Mouse (Mus musculus) forelimb bud, embryonic 11.5 days (tissue): ENCODE data around the gene Ube2l6.

Source experiments
- DNase-seq: peaks from one replicate; pipeline ENCODE4 v3.0.0-alpha.2; 2012; ENCODE audit warnings: low read depth, low spot score

Ube2l6 gene

DNA sequence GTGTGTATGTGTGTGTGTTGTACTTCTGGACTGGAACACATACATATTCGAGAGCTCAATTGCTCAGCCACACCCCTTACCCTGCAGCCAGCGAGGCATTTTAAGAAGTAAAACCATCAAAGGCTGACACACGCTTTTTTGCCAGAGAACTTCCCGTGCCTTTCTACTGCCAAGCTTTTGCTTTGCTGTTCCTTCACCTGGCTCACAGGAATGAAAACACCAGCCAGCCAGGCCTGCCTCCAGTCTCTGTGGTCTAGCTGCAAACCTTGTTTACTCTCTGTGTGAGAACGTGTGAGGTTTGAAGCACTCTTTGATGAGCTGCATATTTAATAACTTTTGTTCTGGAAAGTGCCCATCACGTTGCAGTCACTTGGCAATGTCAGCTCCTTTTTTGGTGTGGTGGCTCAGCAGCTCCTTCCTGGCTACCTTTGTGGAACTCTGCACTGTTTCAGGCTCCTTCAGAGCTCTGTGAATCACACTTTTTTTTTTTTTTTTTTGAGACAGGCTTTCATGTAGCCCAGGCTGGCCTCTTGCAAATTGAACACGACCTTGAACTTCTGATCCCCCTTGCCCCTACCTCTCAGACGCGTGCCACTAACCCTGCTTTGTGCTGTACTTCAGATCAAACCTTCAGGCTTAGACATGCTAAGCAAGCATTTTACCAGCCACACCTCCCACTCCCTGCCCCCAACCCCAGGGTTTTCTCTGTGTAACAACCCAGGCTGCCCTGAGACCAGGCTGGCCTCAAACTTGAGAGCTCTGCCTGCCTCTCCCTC is 39.4 kb downstream of the Ube2l6 start:
- no peak for DNase-seq

DNA sequence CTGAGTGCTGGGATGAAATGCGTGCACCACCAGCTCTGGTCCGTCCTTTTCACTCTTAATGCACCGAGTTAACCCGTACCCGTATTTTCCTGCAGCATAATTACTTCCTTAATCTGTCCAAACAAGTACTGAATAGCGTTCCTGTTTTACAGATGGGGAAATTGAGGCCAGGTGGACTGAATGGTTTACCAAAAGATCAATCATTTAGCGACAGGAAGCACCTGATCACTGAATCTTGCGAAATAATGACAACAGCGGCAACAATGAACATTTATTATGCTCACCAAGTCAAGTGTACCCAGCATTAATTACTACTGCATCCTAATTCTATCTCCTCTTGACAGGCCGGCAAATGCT is 39.9 kb downstream of the Ube2l6 start, which contains the start of gene Slc43a1:
Gene Slc43a1, plus strand, starts transcription at position 258 of the 357 bp plus-strand sequence.
- DNase-seq: no peak

DNA sequence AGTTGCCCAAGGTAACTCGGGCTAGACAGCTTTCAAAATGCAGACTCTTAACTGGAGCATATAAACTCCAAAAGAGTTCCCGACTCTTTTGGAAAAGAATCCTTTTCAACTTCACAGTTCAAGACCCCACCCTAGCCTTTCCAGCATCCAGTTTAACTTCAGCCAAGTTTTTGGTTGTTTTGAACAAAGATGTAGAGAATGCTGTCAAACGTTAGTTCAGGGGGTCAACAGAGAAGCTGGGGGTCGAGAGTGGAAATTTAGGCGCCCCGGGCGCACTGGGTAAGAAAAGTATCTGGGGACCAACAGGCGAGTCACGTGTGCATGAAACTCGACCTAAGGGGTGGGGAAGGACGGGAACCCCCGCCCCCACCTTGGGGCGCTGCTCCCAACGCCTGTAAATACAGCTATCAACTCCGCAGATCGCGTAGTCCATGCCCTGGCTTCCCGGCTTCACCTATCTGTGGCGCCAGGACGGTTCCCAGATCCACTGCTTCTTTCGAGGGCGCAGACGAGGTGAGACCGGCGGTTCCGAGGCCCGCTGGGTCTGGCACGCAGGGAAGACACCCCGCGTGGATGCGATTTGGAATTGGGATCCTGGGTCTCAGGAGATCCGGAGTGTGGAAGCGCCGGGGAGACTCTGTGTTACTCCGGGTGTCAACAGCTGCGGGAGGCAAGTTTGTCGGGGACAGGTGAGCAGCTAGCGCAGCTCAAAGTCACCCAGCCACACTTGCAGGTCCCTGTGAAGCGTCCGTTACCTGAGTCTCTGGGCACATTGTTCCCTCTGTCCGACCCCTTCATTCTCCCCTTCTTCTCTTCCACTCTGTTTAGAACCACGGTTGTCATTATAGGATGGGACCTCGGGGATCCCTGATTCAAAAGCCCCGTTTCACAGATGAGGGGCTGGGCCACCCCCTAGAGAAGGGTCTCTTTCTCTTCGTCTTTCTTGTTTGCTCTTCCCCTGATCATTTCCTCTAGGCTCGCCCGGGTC is 40.7 kb downstream of the Ube2l6 start:
- peak; percentile 58 for DNase-seq

DNA sequence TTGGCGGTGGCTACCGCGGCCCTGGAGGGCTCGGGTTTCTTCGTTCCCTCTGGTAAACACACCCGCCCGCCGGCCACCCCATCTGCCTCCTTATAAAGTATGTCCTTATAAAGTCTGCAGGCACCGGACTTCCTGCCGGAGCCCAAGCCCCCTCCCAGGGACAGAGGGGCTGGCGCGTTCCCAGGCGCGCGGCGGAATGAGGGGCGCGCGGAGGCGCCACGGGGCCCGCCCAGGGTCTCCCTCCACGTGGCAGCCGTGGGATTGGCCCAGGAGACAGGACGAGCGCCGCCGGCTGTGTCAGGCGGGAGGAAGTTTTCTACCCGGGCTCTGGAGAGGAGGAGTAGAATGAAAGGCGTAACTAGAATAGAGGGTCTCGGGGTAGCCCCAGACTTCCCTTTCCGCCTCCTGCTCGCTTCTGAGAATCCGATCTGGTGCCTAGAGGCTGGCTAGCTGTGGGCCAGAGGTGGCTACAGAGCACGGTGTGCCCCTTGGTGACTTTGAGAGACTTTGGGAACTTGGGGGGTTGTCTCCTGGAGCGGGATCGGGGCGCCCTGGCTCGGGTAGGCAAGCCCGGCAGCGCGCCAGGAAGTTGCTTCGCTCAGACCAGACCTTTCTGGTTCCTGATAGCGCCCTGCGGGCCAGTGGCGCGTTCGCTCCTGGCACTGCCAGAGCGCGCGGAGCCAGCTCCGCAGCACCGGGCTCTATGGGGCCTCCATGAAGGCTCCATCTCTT is 41.6 kb downstream of the Ube2l6 start:
- peak; percentile 89 for DNase-seq

DNA sequence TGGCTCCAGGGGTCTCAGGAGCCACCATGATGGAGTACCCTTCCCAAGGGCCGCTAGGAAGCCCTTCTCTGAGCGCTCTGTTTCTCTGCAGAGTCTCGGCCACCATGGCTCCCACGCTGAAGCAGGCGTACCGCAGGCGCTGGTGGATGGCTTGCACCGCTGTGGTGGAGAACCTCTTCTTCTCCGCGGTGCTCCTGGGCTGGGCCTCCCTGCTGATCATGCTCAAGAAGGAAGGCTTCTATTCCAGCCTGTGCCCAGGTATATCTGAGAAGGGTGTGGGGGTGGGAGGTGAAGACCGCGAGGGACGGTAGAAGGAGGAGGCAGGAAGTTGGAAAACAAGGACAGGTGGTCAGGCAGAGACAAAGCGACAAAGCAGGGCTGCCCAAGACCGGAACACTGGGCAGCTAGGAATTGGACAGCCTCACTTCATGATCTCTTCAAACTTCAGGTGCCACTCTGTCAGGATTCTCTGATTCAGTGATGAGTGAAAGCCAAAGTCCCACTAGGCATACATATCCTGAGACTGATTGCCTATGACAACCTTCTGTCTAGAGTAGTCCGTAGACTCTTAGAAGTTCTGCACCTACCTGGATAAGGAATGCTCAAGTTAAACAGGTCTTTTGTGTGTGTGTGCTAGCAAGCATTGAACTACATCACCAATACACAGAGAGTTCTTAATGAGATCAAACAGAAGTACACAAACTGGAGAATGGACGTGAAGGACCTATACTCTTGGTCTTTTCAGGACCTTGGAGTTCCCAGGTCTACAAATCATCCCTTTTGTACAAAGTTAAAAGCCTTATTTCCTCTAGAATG is 42.3 kb downstream of the Ube2l6 start:
- DNase-seq: no peak

DNA sequence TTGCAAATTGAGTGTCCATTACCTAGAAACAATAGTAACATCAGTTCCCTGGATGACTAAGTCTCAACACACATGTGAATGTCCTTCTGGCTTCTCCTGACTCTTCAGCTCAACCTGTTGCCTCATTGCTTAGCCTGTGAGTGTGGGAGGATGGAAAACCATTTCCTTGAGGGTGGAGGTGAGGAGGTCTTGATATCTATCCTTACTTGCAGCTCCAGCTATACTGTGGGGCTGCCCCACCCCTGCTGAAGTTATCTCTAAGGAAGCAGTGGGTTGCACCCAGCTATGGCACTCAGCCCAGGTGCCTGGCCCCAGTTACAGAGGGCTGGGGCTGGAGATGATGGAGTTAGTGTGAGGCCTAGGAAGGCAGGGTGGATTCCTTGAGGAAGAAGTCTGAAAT is 43.3 kb downstream of the Ube2l6 start:
- no peak for DNase-seq

DNA sequence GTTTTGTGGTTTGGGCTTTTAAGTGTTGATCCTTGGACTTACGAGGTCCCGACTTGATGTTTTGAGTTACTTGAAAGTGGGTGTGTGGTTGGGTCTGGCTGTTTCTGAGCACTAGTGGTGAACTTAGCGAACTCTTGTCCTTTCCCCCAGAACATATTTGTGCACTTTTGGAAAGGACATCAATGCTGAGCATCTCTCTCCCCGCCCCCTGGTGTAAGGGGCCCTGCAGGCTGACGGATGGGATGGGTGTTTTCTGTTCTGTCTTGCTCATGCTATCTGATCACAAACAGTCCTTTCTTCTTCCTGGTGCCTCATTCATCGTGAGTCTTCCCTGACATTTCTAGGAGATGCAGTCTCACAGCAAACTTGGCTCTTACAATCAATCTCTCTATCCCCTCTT is 45.0 kb downstream of the Ube2l6 start:
- DNase-seq: no peak

DNA sequence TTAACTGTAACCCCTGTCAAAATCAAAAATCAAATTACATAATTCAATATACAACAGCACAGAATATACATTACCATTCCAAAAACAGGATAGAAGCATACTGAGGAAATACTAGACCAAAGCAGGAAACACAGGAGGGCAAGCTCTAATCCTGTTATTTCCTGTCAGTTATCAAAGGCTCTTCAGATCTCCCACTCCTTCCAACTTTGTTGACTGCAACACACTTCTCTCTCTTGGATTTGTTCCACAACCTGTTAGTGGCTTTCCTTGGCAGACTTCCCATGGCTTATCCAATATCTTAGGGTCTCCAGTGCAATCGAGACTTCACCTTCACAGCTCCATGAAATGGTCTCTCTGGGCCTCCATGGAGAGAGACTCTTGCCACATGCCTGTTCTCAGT is 46.6 kb downstream of the Ube2l6 start:
- no peak for DNase-seq

DNA sequence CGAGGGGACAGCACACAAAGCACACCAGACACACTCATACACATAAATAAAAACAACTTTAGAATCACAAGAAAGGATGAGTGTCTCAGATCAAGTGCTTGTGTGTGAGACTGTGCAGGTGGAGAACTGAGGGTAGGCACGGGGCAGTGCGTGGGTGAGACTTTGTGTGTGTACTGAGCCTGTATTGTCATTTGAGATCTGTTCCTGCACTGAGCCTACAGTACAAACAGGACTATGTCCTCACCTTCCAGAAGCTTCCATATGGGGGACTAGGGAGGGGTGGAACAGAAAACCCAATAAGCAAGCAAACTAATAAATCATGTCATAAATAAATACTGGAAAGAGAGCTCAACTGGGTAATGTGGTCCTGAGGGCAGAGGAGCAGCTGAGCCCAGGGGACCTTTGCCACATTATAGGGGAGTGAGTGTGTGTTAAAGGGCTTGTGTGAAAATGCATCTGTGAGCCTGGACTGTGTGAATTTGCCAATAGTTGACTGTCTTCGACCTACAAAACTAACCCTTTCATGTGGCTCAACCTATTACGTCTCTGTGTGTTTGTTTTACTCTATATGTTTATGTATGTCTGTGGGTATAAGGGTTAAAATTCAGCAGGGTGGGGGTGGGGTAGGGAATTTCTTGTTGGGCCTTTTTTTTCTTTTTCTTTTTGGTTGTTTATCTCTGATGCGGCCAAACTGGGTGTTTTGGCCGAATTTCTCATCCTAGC is 51.9 kb downstream of the Ube2l6 start:
- DNase-seq: no peak

DNA sequence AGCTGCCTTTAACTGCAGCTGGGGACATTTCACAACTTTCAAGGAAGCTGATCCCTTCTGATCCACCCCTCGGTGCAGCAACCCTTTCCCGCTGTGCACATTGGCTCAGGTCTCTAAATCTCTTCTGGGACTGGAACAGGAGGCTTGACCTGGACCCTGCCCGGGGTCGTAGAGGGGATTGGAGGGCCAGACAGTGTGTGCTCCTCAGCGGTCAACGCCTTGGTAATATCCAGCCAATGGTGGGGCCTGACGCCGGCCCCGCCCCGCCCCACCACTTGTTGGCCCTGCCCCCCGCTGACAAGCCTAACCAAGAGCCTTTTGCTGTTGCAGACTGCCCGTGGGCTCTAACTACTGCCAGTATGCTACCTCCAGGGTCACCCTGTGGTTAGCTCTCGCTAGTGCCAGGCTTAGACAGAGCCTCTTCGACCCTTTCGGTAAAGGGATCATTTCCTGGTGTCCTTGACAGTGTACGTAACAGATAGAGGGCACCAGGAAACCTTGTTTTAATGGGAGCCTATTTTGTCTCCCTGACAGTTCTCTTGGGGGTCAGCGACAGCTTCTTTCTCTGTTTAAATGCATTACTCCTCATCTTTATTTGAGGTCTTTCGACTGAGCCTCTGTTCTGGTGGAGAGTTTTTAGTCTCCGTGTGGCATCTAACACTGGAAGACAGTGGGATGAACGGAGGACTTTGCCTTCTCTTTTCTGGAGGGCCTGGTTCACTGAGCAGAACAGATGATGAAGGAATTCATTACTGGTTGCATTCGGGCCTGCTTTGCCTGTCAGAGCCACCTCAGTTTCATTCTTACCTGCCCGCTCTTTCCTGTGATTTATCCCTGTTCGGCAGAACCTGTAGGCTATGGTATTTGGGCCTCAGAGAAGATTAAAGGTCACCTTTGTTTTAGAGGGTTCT is 52.8 kb downstream of the Ube2l6 start:
- no peak for DNase-seq

DNA sequence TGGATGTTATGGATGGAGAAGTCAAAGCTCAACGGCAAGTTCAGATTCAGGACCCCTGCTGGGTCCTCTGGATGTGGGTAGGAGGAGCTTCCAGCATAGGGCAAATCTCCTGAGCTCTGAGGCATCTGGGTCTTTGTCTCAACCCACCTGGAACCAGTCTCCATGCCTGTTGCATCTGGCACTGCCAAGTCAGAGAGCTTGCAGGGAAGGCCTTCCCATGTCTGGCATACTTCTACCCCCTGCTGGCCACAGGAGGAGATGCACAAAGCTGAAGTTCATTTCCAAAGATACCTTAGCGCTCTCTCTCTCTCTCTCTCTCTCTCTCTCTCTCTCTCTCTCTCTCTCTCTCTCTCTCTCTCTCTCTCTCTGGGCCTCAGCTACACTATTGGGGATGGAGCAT is 57.1 kb downstream of the Ube2l6 start:
- DNase-seq: peak; percentile 53

DNA sequence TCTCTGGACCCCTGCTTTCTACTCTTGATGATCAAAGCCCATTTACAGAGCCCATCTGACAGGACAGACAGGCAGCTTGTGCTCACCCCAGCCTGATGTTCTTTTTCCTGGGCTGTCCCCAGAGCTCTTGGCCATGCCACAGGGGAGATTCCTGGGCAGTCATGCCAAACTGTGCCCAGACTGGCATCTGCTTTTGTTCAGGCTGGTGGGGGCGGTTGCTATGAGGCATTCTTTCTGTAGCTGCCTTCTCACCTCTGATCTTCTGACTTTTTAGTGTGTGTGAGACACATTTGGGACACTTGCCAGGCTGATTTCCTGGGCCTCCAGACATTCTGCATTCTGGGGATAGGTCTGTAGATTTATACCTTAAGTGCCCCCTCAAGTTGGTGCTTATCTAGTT is 59.9 kb downstream of the Ube2l6 start:
- no peak for DNase-seq
